Mouse (Mus musculus): ENCODE results near the gene Zfp827.

Gene Zfp827

GRCm38 (mm10) chr8:79226046-79226445 is 197.8 kb downstream of the Zfp827 start:
- DNase-seq: no peak

- no peak for DNase-seq
These were observed 199.0 kb downstream of the Zfp827 start for GRCm38 (mm10) chr8:79227194-79227593.

- no peak for DNase-seq
These were observed 199.7 kb downstream of the Zfp827 start for GRCm38 (mm10) chr8:79227916-79228315.

DNA sequence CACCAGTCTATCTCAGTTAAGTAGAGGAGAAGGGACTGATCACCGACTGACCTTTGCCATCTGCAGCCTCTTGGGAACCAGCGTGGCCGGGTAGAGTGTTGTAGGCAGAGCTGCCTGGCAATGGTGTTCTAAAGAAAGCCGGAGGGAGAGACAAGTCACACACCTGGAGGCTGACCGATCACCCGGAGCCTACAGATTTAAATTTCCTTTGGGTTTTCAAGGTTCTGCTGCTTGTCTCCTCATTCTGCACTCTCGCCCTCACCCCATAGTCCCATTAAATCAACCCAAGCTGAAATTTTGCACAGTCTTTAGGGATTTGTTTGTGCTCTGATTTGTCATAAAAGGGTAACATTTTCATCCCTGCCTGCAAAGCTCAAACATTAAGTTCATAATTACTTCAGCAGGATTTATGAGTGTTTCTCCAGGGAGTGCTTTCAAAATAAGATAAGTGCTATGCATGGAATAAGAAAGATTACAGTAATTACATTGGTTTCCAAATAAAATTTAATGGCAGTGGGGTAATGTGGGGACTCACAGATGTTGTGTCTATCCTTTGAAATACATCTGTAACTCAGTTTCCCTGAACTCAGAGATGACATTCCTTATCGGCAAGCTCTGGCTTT is 201.1 kb downstream of the Zfp827 start:
- no peak for DNase-seq

DNA sequence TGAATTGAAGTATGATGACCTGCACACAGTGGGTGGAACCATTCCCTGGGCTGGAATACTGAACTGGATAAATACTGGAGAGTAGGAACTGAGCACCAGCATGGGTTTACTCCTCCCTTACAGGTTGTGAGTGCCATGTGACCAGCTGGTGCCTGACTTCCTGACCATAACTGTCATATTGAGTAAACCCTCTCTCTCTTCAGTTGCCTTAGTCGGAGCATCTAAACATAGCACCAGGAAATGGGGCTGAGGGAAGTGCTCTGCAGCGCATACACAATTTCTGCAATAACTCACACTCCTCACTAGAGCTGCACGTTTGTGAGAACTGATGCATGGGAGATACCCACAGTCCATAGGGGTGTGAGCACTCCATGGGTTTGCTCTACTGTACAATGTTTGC is 211.1 kb downstream of the Zfp827 start:
- DNase-seq: no peak

- DNase-seq: no peak
These were observed 211.8 kb downstream of the Zfp827 start for GRCm38 (mm10) chr8:79239996-79240395.
